Mouse (Mus musculus) liver, embryonic 11.5 days (tissue): ENCODE results near the gene Ank2. TPM values are rescaled to one million over a fixed set of nuclear protein-coding genes. Genes with fewer than 3 reads are reported as not detected.

ENCODE experiments used
- ATAC-seq: fragments of 200-750 bp; cut with Nextera tagmentation; replicated peaks from 2 replicates; pipeline ENCODE4 v1.8.0; 2017; ENCODE audit warnings: moderate number of reproducible peaks, mild to moderate bottlenecking, moderate TSS enrichment, moderate library complexity; ENCODE audit not compliant: low FRiP score
- DNase-seq: peaks from one replicate; pipeline ENCODE4 v3.0.0-alpha.2; 2017; ENCODE audit warnings: low spot score
- H3K27ac ChIP-seq: fragments of 300-500 bp; sonication (generic); 2 replicates; pipeline ENCODE4 v1.5.1; 2014; ENCODE audit warnings: mild to moderate bottlenecking, low read depth, low read length, control low read depth
- H3K27me3 ChIP-seq: fragments of 300-500 bp; sonication (generic); replicated peaks from 2 replicates; pipeline ENCODE4 v1.6.1; 2014; ENCODE audit warnings: low read length, mixed read lengths; ENCODE audit not compliant: control insufficient read depth, insufficient read depth
- H3K36me3 ChIP-seq: fragments of 300-500 bp; sonication (generic); 2 replicates; pipeline ENCODE4 v1.6.1; 2014; ENCODE audit warnings: mild to moderate bottlenecking, low read length, moderate library complexity, mixed read lengths; ENCODE audit not compliant: control insufficient read depth, insufficient read depth
- H3K4me1 ChIP-seq: fragments of 300-500 bp; sonication (generic); replicated peaks from 2 replicates; pipeline ENCODE4 v1.6.1; 2014; ENCODE audit warnings: low read length, mixed read lengths; ENCODE audit not compliant: control insufficient read depth, insufficient read depth
- H3K4me2 ChIP-seq: fragments of 300-500 bp; sonication (generic); 2 replicates; pipeline ENCODE4 v1.6.1; 2014; ENCODE audit warnings: mild to moderate bottlenecking, control low read depth, moderate library complexity
- H3K4me3 ChIP-seq: fragments of 300-500 bp; sonication (generic); 2 replicates; pipeline ENCODE4 v1.5.1; 2014; ENCODE audit warnings: low read depth, low read length, control low read depth
- H3K9ac ChIP-seq: fragments of 300-500 bp; sonication (generic); 2 replicates; pipeline ENCODE4 v1.6.1; 2014; ENCODE audit warnings: low read depth, low read length, control low read depth
- H3K9me3 ChIP-seq: fragments of 300-500 bp; sonication (generic); 2 replicates; pipeline ENCODE4 v1.6.1; 2016; ENCODE audit warnings: low read length, inconsistent platforms, mixed read lengths; ENCODE audit not compliant: control insufficient read depth
- WGBS: fragments of 180-500 bp; shearing (Covaris S2); extraction: QIAGEN DNeasy Blood & Tissue Kit; methylation state at CpG from one replicate; pipeline ENCODE4 v1.1.7; 2014; 5-methylcytosine and 5-hydroxymethylcytosine counted together
- polyA plus RNA-seq: library from polyadenylated mRNA; unstranded; fragments of >200 nt; fragmentation: Nextera tagmentation; extraction: Ambion mirVana; gene quantifications from 2 replicates; pipeline ENCODE4 v1.2.1, GENCODE M21; 2014

Ank2 gene
- polyA plus RNA-seq, 1 experiment from 2014 or later: 17.3 TPM

DNA sequence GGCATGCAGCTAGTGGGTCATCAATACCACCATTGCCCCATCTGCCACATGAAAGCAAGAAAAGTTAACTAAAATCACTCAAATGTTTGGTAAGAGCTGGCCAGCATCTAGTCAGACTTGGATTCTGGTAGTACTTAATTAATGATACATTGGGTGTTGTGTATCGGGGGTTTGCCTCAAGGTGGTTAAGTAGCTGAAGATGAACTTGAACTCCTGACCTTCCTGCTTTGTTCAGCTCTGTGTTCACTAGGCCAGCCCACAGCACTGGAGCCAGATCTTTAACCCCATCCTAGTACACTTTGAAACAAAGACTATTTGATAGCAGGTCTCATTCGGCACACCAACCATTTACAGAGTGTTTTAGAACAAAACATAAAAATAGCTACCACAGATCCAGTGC, 242.5 kb downstream of the Ank2 start:
- Histone ChIP-seq H3K36me3 (no peaks in the 10 kb centered on the region), H3K4me2 (no peak overlapping the region), H3K27ac (no peak overlapping the region), H3K4me1 (no peaks in the 10 kb centered on the region), H3K4me3 (no peak overlapping the region), H3K9ac (no peak overlapping the region), H3K9me3 (no peaks in the 10 kb centered on the region), H3K27me3 (no peaks in the 10 kb centered on the region)
- WGBS: 74% methylated on average over 2 of the region's 2 CpGs
- DNase-seq: no peak
- no peak for ATAC-seq

- 73% methylated on average over 5 of the region's 5 CpGs for WGBS
- DNase-seq: peak; percentile 17
Observed at GRCm38 (mm10) chr3:127250930-127251329, 248.2 kb downstream of the Ank2 start.

GRCm38 (mm10) chr3:127248611-127249010, 250.5 kb downstream of the Ank2 start:
- no peaks in the 10 kb centered on the region for H3K4me1 ChIP-seq
- H3K4me2 ChIP-seq: no peak overlapping the region
- no peaks in the 10 kb centered on the region for H3K9me3 ChIP-seq
- H3K9ac ChIP-seq: no peak overlapping the region
- DNase-seq (peak; percentile 14), ATAC-seq (no peak)
- H3K27me3 ChIP-seq: no peaks in the 10 kb centered on the region
- H3K4me3 ChIP-seq: no peak overlapping the region
- H3K36me3 ChIP-seq: no peaks in the 10 kb centered on the region
- no peak overlapping the region for H3K27ac ChIP-seq

More at GRCm38 (mm10) chr3:127250930-127251329, 248.2 kb downstream of the Ank2 start:
- Histone ChIP-seq H3K36me3 (no peaks in the 10 kb centered on the region), H3K27ac (no peak overlapping the region), H3K9me3 (no peaks in the 10 kb centered on the region), H3K27me3 (no peaks in the 10 kb centered on the region), H3K4me3 (no peak overlapping the region), H3K9ac (no peak overlapping the region), H3K4me1 (no peaks in the 10 kb centered on the region), H3K4me2 (no peak overlapping the region)
- no peak for ATAC-seq

DNA sequence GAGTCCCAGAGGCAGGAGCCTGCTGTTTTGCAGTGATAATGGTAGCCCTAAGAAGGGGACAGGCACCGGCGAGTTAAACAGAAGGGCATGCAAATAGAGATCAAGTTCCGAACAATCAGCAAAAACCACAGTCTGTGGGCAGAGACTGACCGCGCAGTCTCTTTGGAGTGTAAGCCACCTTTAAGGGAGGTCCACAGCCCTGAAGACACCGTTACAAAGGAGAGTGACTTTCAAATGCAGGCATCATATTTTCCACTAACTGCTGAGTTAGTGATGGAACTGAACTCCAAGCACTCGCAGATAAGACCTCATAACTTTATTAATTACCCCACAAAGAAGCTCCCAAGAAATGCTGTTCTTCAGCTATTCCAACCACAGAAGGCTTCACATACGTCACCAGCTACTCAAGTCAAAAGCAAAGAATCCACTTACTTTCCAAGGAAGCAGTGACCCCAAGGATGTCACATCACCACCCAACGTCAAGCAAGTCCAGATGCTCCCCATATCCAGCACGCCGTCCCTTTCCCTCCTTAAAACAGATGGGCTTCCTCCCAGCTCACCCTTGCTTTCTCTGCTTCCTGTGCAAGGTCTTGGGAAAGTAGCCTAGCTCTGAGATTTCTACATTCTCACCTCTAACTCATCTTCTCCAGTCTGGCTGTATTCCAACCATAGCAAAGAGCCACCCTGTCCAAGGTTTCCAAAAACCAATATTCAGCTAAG, 252.0 kb downstream of the Ank2 start:
- DNase-seq (peak; percentile 27), ATAC-seq (no peak)
- no peaks in the 10 kb centered on the region for H3K9me3 ChIP-seq
- no peak overlapping the region for H3K27ac ChIP-seq
- H3K4me1 ChIP-seq: no peaks in the 10 kb centered on the region
- WGBS: 53% methylated on average over 11 of the region's 11 CpGs
- H3K4me2 ChIP-seq: no peak overlapping the region
- H3K27me3 ChIP-seq: no peaks in the 10 kb centered on the region
- H3K9ac ChIP-seq: no peak overlapping the region
- no peak overlapping the region for H3K4me3 ChIP-seq
- H3K36me3 ChIP-seq: no peaks in the 10 kb centered on the region

DNA sequence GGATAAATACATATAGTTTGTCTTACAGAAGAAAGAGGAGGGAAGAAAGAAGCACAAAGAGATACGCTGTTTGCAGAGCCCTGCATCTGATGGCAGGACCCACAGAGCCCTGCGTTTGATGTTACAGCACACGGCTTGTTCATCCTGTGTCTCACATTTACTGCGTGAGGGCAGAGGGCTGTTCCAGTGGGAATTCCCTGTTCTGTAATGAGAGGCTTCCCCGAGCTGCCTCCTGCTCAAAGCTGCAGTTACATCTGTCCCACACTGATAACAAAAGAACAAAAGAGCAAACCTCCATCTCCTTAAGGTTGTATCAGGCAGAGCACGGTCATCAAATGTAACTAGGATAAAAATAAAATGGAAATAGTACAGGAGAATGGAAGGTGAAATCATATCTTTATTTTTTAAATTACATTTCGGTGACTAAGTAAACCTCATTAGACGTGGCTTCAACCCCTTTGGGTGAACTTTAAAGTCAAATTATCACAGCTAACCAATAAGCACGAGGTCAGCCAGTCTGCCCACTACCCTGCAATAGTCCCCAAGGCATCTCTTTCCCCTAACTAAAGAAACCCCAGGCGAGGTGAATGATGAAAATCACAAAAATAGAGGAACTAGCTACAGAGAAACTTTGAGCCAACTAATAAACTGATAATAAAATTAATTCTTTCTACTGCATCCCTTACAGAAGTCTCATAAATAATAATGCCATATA, 255.1 kb downstream of the Ank2 start:
- no peak overlapping the region for H3K4me3 ChIP-seq
- no peaks in the 10 kb centered on the region for H3K4me1 ChIP-seq
- no peak overlapping the region for H3K4me2 ChIP-seq
- no peak overlapping the region for H3K9ac ChIP-seq
- no peaks in the 10 kb centered on the region for H3K27me3 ChIP-seq
- no peaks in the 10 kb centered on the region for H3K36me3 ChIP-seq
- no peak for ATAC-seq
- no peak for DNase-seq
- no peak overlapping the region for H3K27ac ChIP-seq
- H3K9me3 ChIP-seq: no peaks in the 10 kb centered on the region
- WGBS: 47% methylated on average over 10 of the region's 10 CpGs

- no peak for ATAC-seq
- Histone ChIP-seq H3K4me2 (no peak overlapping the region), H3K4me1 (no peaks in the 10 kb centered on the region), H3K9ac (no peak overlapping the region), H3K36me3 (no peaks in the 10 kb centered on the region), H3K27me3 (no peaks in the 10 kb centered on the region), H3K9me3 (no peaks in the 10 kb centered on the region), H3K27ac (no peak overlapping the region), H3K4me3 (no peak overlapping the region)
- DNase-seq: peak; percentile 26
- 83% methylated on average over 11 of the region's 11 CpGs for WGBS
Observed at GRCm38 (mm10) chr3:127242234-127242810, 256.8 kb downstream of the Ank2 start.

- H3K9ac ChIP-seq: no peak overlapping the region
- no peak for ATAC-seq
- DNase-seq: no peak
- no peak overlapping the region for H3K4me2 ChIP-seq
- no peaks in the 10 kb centered on the region for H3K4me1 ChIP-seq
- no peaks in the 10 kb centered on the region for H3K36me3 ChIP-seq
- whole genome bisulfite sequencing: 83% methylated on average over 5 of the region's 5 CpGs
- H3K27ac ChIP-seq: no peak overlapping the region
- H3K4me3 ChIP-seq: no peak overlapping the region
- H3K27me3 ChIP-seq: no peaks in the 10 kb centered on the region
- no peaks in the 10 kb centered on the region for H3K9me3 ChIP-seq
Observed at GRCm38 (mm10) chr3:127235271-127235670, 263.9 kb downstream of the Ank2 start.

- DNase-seq: peak; percentile 41
- Histone ChIP-seq H3K4me2 (peak overlapping the region; percentile 56), H3K9ac (no peak overlapping the region), H3K9me3 (no peaks in the 10 kb centered on the region), H3K4me3 (peak overlapping the region; percentile 20; the same call in 1 of the 2 replicates), H3K27me3 (peaks cover 13% of the 10 kb centered on the region; the same call in 1 of the 2 replicates), H3K27ac (no peak overlapping the region), H3K36me3 (no peaks in the 10 kb centered on the region), H3K4me1 (no peaks in the 10 kb centered on the region; the same call in 1 of the 2 replicates)
- WGBS: 8% methylated on average over 26 of the region's 26 CpGs
- no peak for ATAC-seq
Observed at GRCm38 (mm10) chr3:127225799-127226730, 273.1 kb downstream of the Ank2 start.
